Mouse (Mus musculus) forebrain, embryonic 10.5 days (tissue): ENCODE data around the gene Pik3ca. TPM values are rescaled to one million over a fixed set of nuclear protein-coding genes. Genes with fewer than 3 reads are reported as not detected.

Experiments
- polyA plus RNA-seq: library from polyadenylated mRNA; unstranded; fragments of >200 nt; fragmentation: Nextera tagmentation; extraction: Ambion mirVana; gene quantifications from 2 replicates; pipeline ENCODE4 v1.2.1, GENCODE M21; 2016

Gene Pik3ca
- polyA plus RNA-seq, 1 experiment from 2014 or later: 8.0 TPM

Other genes starting within 250 kb of the Pik3ca start
- gene Zmat3, start 31.7 kb upstream of the Pik3ca start, polyA plus RNA-seq: 7.5 and 8.2 TPM in 2 replicates
- 0.16 TPM in 1 of 2 replicates, not detected in the other for gene Kcnmb3, start 94.6 kb downstream of the Pik3ca start, polyA plus RNA-seq
- gene Zfp639, start 112.6 kb downstream of the Pik3ca start, polyA plus RNA-seq: 45.2 and 46.5 TPM in 2 replicates
- gene Mfn1, start 131.8 kb downstream of the Pik3ca start, polyA plus RNA-seq: 27.2 and 29.6 TPM in 2 replicates
- gene Gnb4, start 218.9 kb downstream of the Pik3ca start, polyA plus RNA-seq: 36.7 and 38.4 TPM in 2 replicates